Mouse (Mus musculus): ENCODE results near the gene 4430402I18Rik. TPM values are rescaled to one million over a fixed set of nuclear protein-coding genes. Genes with fewer than 3 reads are reported as not detected.

Gene 4430402I18Rik
- total and polyA plus RNA-seq, 3 experiments, result 0.14 to 0.51 (median 0.15) TPM

DNA sequence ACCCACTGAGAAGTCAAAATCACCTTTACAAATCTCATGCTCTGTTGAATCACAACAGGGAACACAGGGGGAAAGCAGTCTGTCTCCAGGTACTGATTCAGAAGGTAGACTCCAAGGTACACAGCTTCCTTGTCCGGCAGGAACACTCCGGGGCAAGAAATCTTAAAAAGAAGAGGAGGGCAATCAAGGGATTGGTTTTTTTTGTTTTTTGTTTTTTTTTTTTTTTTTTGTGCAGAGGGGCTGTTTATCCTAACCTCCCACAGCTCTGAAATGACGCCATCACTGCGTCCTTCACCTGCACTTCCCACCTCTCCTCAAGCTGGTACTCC, 4.1 kb downstream of the 4430402I18Rik start:
- DNase-seq (ENCODE audit: extremely low read depth), result no peak
- in situ Hi-C loops (cut with MboI; ENCODE audit: low pct_ligation_motif_present, low pct_unique_long_range_greater_than_20kb, low sequenced_read_pairs) (no loop called here), dilution Hi-C loops (cut with MboI; ENCODE audit: extremely low pct_ligation_motif_present, extremely low pct_unique_long_range_greater_than_20kb, low sequenced_read_pairs) (no loop called here)

DNA sequence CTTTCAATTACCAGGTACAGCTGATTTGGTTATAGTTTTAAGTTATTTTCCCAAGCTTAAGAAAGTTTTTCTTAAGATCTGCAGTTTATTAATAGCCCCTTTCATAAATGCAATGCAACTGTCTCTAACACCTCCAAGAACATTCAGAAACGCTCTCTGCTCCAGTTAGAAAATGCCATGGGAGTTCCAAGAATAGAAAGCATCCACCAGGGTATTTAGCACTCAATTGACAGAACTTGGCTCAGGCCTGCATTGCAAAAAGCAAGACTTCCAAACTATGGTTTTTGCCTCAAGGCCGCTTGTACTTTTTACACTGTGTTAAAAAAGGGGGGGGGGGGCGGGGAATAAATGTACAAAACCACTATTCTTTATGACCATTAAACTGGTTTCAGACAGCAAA, 4.5 kb downstream of the 4430402I18Rik start:
- in situ Hi-C loops (cut with MboI; ENCODE audit: low pct_ligation_motif_present, low pct_unique_long_range_greater_than_20kb, low sequenced_read_pairs), result no loop called here
- 0 out of 2 replicates have a peak, but pooled peaks have one; percentile 5 for TF ChIP-seq MAZ (IDR thresholded peaks at IDR 0.05; ENCODE audit: low read depth, low read length)
- no peak for TF ChIP-seq TCF12 (IDR thresholded peaks at IDR 0.05; ENCODE audit: low read depth, low read length)
- dilution Hi-C loops (cut with MboI; ENCODE audit: extremely low pct_ligation_motif_present, extremely low pct_unique_long_range_greater_than_20kb, low sequenced_read_pairs), result no loop called here
- Histone ChIP-seq H3K9ac (ENCODE audit: insufficient read depth, low read depth) (no peak overlapping the region), H3K4me2 (ENCODE audit: insufficient read depth, low read depth, poor library complexity, severe bottlenecking) (peak overlapping the region; percentile 81), H3K9me3 (replicated peaks; ENCODE audit: low read length) (no peaks in the 10 kb centered on the region), H3K4me3 (replicated peaks in 1 of 3; ENCODE audit: low read depth in 2 of 3, low read length in 2 of 3, poor library complexity in 1 of 3) (peak overlapping the region in 1 of 3 experiments; percentile 88), H3K36me3 (replicated peaks in 1 of 2; ENCODE audit: control insufficient read depth in 1 of 2, insufficient read depth in 1 of 2, low read length in 1 of 2) (peaks cover 0 to 9% of the 10 kb centered on the region in 2 experiments), H3K79me2 (replicated peaks; ENCODE audit: control insufficient read depth, extremely low read depth, insufficient read depth, poor library complexity, severe bottlenecking) (no peaks in the 10 kb centered on the region), H3K27me3 (replicated peaks) (no peaks in the 10 kb centered on the region), H3K27ac (ENCODE audit: insufficient read depth, low read depth) (no peak overlapping the region), H3K4me1 (ENCODE audit: control insufficient read depth in 1 of 2, insufficient read depth in 2 of 2) (peaks cover 4 to 17% of the 10 kb centered on the region in 2 experiments; a peak in 3 of 4 replicates)
- no peak for DNase-seq (ENCODE audit: extremely low read depth)

More for the DNA sequence above, 4.1 kb downstream of the 4430402I18Rik start:
- H3K27ac ChIP-seq (ENCODE audit: insufficient read depth, low read depth), result no peak overlapping the region
- H3K4me2 ChIP-seq (ENCODE audit: insufficient read depth, low read depth, poor library complexity, severe bottlenecking), result peak overlapping the region; percentile 81
- H3K4me1 ChIP-seq (ENCODE audit: control insufficient read depth in 1 of 2, insufficient read depth in 2 of 2), result peaks cover 4 to 17% of the 10 kb centered on the region in 2 experiments; a peak in 3 of 4 replicates
- H3K36me3 ChIP-seq (replicated peaks in 1 of 2; ENCODE audit: control insufficient read depth in 1 of 2, insufficient read depth in 1 of 2, low read length in 1 of 2), result peaks cover 0 to 9% of the 10 kb centered on the region in 2 experiments
- H3K27me3 ChIP-seq (replicated peaks), result no peaks in the 10 kb centered on the region
- peak overlapping the region; percentile 61 to 88 (median 71) for H3K4me3 ChIP-seq (replicated peaks in 1 of 3; ENCODE audit: low read depth in 2 of 3, low read length in 2 of 3, poor library complexity in 1 of 3)
- H3K9me3 ChIP-seq (replicated peaks; ENCODE audit: low read length), result no peaks in the 10 kb centered on the region
- no peaks in the 10 kb centered on the region for H3K79me2 ChIP-seq (replicated peaks; ENCODE audit: control insufficient read depth, extremely low read depth, insufficient read depth, poor library complexity, severe bottlenecking)
- H3K9ac ChIP-seq (ENCODE audit: insufficient read depth, low read depth), result no peak overlapping the region
- no peak for TF ChIP-seq POLR2AphosphoS2 (IDR thresholded peaks at IDR 0.05; ENCODE audit: low read depth, low read length)
- TF ChIP-seq IRF4 (IDR thresholded peaks at IDR 0.05; ENCODE audit: low read depth, low read length), result peak; percentile 72; the same call in 1 of the 2 replicates
- no peak for TF ChIP-seq JUN (IDR thresholded peaks at IDR 0.05; ENCODE audit: insufficient read depth, low read depth, low read length)
- no peak for TF ChIP-seq BHLHE40 (IDR thresholded peaks at IDR 0.05; ENCODE audit: low read depth, low read length)
- TF ChIP-seq RAD21 (IDR thresholded peaks at IDR 0.05; ENCODE audit: low read depth, low read length), result no peak
- TF ChIP-seq MAZ (IDR thresholded peaks at IDR 0.05; ENCODE audit: low read depth, low read length), result 0 out of 2 replicates have a peak, but pooled peaks have one; percentile 12
- TF ChIP-seq UBTF (IDR thresholded peaks at IDR 0.05; ENCODE audit: low read depth, low read length), result no peak
- TF ChIP-seq NRF1 (IDR thresholded peaks at IDR 0.05; ENCODE audit: low read depth, low read length), result no peak
- peak; percentile 56 for TF ChIP-seq ZNF384 (IDR thresholded peaks at IDR 0.05; ENCODE audit: low read depth, low read length)

DNA sequence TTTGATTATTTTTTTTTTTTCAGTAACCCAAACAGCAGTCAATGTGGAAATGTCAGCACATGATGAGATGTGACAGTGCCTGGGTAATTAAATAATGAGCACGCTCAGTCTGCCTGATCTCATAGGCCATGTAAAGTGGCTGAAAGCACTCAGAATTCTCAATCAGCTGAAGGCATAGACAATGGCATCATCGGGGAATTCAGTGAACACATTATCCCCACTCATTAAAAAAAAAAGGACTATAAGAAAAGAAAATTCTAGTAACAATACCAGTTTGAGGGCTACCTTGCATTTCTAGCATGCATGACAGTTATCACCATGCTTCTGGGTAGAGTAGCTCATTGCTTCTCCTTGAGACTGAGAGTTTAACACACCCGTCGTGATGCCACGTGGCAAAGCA, 16.3 kb downstream of the 4430402I18Rik start:
- H3K36me3 ChIP-seq (replicated peaks in 1 of 2; ENCODE audit: control insufficient read depth in 1 of 2, insufficient read depth in 1 of 2, low read length in 1 of 2), result no peaks in the 10 kb centered on the region
- peaks cover 4% of the 10 kb centered on the region for H3K9me3 ChIP-seq (replicated peaks; ENCODE audit: low read length)
- no peak overlapping the region for H3K4me3 ChIP-seq (replicated peaks in 1 of 3; ENCODE audit: low read depth in 2 of 3, low read length in 2 of 3, poor library complexity in 1 of 3)
- no peaks in the 10 kb centered on the region for H3K4me1 ChIP-seq (ENCODE audit: control insufficient read depth in 1 of 2, insufficient read depth in 2 of 2)
- H3K4me2 ChIP-seq (ENCODE audit: insufficient read depth, low read depth, poor library complexity, severe bottlenecking), result no peak overlapping the region
- H3K27ac ChIP-seq (ENCODE audit: insufficient read depth, low read depth), result no peak overlapping the region
- no peak overlapping the region for H3K9ac ChIP-seq (ENCODE audit: insufficient read depth, low read depth)
- H3K27me3 ChIP-seq (replicated peaks), result no peaks in the 10 kb centered on the region
- dilution Hi-C loops (cut with MboI; ENCODE audit: extremely low pct_ligation_motif_present, extremely low pct_unique_long_range_greater_than_20kb, low sequenced_read_pairs), result no loop called here
- TF ChIP-seq JUN (IDR thresholded peaks at IDR 0.05; ENCODE audit: insufficient read depth, low read depth, low read length) (no peak), CTCF (conservative IDR thresholded peaks at IDR 0.05 in 1 of 2, IDR thresholded peaks at IDR 0.05 in 1 of 2; ENCODE audit: low read depth in 2 of 2, low read length in 2 of 2) (no peak), MAZ (IDR thresholded peaks at IDR 0.05; ENCODE audit: low read depth, low read length) (no peak), USF1 (IDR thresholded peaks at IDR 0.05; ENCODE audit: low read depth, low read length) (no peak), MAX (IDR thresholded peaks at IDR 0.05; ENCODE audit: low read length) (no peak), MXI1 (IDR thresholded peaks at IDR 0.05; ENCODE audit: low read depth, low read length) (no peak), CHD1 (IDR thresholded peaks at IDR 0.05; ENCODE audit: low read depth, low read length) (no peak), RAD21 (IDR thresholded peaks at IDR 0.05; ENCODE audit: low read depth, low read length) (no peak), JUND (conservative IDR thresholded peaks at IDR 0.05; ENCODE audit: low read depth, low read length) (no peak)
- H3K79me2 ChIP-seq (replicated peaks; ENCODE audit: control insufficient read depth, extremely low read depth, insufficient read depth, poor library complexity, severe bottlenecking), result no peaks in the 10 kb centered on the region
- in situ Hi-C loops (cut with MboI; ENCODE audit: low pct_ligation_motif_present, low pct_unique_long_range_greater_than_20kb, low sequenced_read_pairs), result no loop called here
- no peak for DNase-seq (ENCODE audit: extremely low read depth)
